Mouse (Mus musculus): ENCODE results near the gene Hbb-bt. TPM values are rescaled to one million over a fixed set of nuclear protein-coding genes. Genes with fewer than 3 reads are reported as not detected.
"Not testable (repeated sequence)": the region's sequence is repeated elsewhere in the genome, so short reads cannot be mapped to it uniquely, and the experiment has no call there.

The Hbb-bt gene
- polyA plus RNA-seq, 1 experiment from 2014 or later = 658 TPM

DNA sequence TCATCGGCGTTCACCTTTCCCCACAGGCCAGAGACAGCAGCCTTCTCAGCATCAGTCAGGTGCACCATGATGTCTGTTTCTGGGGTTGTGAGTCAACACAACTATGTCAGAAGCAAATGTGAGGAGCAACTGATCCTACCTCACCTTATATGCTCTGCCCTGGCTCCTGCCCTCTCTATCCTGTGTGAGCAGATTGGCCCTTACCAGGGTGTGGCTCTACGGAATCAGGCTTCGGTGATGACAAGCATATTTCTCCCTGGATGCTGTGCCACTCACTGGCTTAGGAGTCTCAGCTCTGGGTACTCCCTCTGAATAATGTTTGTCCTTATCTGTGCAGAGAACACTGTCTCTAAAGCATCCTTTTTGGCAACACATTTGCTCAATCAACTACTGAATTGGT lies 14.0 kb upstream of the Hbb-bt start, which contains the start of gene Hbb-bs:
Gene Hbb-bs, minus strand, starts transcription at position 289 of the 400 bp plus-strand sequence.
- H3K4me1 ChIP-seq (replicated peaks; ENCODE audit: control insufficient read depth, insufficient read depth, low read length) = no peaks in the 10 kb centered on the region
- no peaks in the 10 kb centered on the region for H3K27me3 ChIP-seq (ENCODE audit: control insufficient read depth, insufficient read depth, low read length)
- DNase-seq (ENCODE audit: low spot score) = no peak
- H3K9me3 ChIP-seq (ENCODE audit: control insufficient read depth, low read length) = no peaks in the 10 kb centered on the region
- WGBS = 98% methylated on average over 4 of the region's 4 CpGs
- H3K36me3 ChIP-seq (ENCODE audit: control insufficient read depth, insufficient read depth, low read length) = no peaks in the 10 kb centered on the region
- no peak within 1 kb of the TSS for H3K4me3 ChIP-seq (ENCODE audit: low read depth, low read length)
- H3K27ac ChIP-seq (ENCODE audit: low read depth, low read length) = no peak within 1 kb of the TSS
- ATAC-seq (ENCODE audit: low FRiP score) = no peak
- no peak within 1 kb of the TSS for H3K9ac ChIP-seq (ENCODE audit: low read depth, low read length)
- H3K4me2 ChIP-seq (replicated peaks; ENCODE audit: low read depth, low read length) = no peak within 1 kb of the TSS

DNA sequence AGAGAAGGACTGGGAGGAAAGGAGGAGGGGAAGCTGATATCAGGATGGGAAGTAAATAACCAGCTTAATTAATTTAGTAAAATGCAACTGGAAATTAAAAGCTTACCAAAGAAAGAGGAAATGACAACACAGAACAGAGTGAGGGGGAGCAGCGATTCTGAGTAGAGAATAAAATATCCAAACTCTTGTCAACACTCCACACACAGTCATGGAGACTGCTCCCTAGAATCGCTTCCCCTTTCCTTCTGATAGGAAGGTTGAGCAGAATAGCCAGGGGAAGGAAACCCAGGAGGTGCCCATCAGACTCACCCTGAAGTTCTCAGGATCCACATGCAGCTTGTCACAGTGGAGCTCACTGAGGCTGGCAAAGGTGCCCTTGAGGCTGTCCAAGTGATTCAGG lies 13.3 kb upstream of the Hbb-bt start:
- H3K9ac ChIP-seq (ENCODE audit: low read depth, low read length); H3K27me3 ChIP-seq (ENCODE audit: control insufficient read depth, insufficient read depth, low read length); H3K27ac ChIP-seq (ENCODE audit: low read depth, low read length); H3K36me3 ChIP-seq (ENCODE audit: control insufficient read depth, insufficient read depth, low read length); H3K4me3 ChIP-seq (ENCODE audit: low read depth, low read length); H3K9me3 ChIP-seq (ENCODE audit: control insufficient read depth, low read length); H3K4me2 ChIP-seq (replicated peaks; ENCODE audit: low read depth, low read length); H3K4me1 ChIP-seq (replicated peaks; ENCODE audit: control insufficient read depth, insufficient read depth, low read length); DNase-seq (ENCODE audit: low spot score); ATAC-seq (ENCODE audit: low FRiP score): not testable (repeated sequence)
- no CpG with 5 or more reads among the region's 2 CpGs for WGBS

GRCm38 (mm10) chr7:103826255-103826887 lies 12.6 kb upstream of the Hbb-bt start:
- H3K27ac ChIP-seq (ENCODE audit: low read depth, low read length) = no peak overlapping the region
- no peak overlapping the region for H3K4me3 ChIP-seq (ENCODE audit: low read depth, low read length)
- 68% methylated on average over 3 of the region's 3 CpGs for WGBS
- H3K9ac ChIP-seq (ENCODE audit: low read depth, low read length) = no peak overlapping the region
- no peaks in the 10 kb centered on the region for H3K4me1 ChIP-seq (replicated peaks; ENCODE audit: control insufficient read depth, insufficient read depth, low read length)
- H3K9me3 ChIP-seq (ENCODE audit: control insufficient read depth, low read length) = no peaks in the 10 kb centered on the region
- no peaks in the 10 kb centered on the region for H3K27me3 ChIP-seq (ENCODE audit: control insufficient read depth, insufficient read depth, low read length)
- H3K36me3 ChIP-seq (ENCODE audit: control insufficient read depth, insufficient read depth, low read length) = no peaks in the 10 kb centered on the region
- DNase-seq (ENCODE audit: low spot score) (no peak), ATAC-seq (ENCODE audit: low FRiP score) (no peak)
- H3K4me2 ChIP-seq (replicated peaks; ENCODE audit: low read depth, low read length) = no peak overlapping the region

- no peaks in the 10 kb centered on the region for H3K4me1 ChIP-seq (replicated peaks; ENCODE audit: control insufficient read depth, insufficient read depth, low read length)
- H3K36me3 ChIP-seq (ENCODE audit: control insufficient read depth, insufficient read depth, low read length) = no peaks in the 10 kb centered on the region
- 92% methylated on average over 3 of the region's 3 CpGs for WGBS
- no peak overlapping the region for H3K4me2 ChIP-seq (replicated peaks; ENCODE audit: low read depth, low read length)
- no peaks in the 10 kb centered on the region for H3K9me3 ChIP-seq (ENCODE audit: control insufficient read depth, low read length)
- no peak overlapping the region for H3K27ac ChIP-seq (ENCODE audit: low read depth, low read length)
- no peak for DNase-seq (ENCODE audit: low spot score)
- H3K9ac ChIP-seq (ENCODE audit: low read depth, low read length) = no peak overlapping the region
- no peak for ATAC-seq (ENCODE audit: low FRiP score)
- no peaks in the 10 kb centered on the region for H3K27me3 ChIP-seq (ENCODE audit: control insufficient read depth, insufficient read depth, low read length)
- no peak overlapping the region for H3K4me3 ChIP-seq (ENCODE audit: low read depth, low read length)
Measured at GRCm38 (mm10) chr7:103825536-103826254, 11.9 kb upstream of the Hbb-bt start.

DNA sequence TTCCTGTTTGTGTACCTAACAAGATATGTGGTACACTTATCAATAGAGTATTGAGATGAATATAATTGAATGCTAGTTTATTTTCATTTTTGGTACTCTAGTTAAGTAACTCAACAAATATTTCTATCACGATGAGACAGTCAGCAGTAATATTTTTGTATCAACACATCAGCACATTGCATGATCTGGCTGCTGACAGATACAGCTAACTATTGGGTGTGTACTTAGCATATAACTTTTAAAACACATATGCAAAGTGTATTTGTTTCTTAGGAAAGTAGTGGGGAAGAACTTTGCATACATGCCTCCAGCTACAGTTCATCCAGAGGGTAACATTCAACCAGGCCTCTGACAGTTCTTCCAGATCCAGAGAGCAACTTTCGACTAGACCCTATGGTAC lies 10.8 kb upstream of the Hbb-bt start:
- Histone ChIP-seq H3K4me2 (replicated peaks; ENCODE audit: low read depth, low read length) (no peak overlapping the region), H3K4me1 (replicated peaks; ENCODE audit: control insufficient read depth, insufficient read depth, low read length) (no peaks in the 10 kb centered on the region), H3K9me3 (ENCODE audit: control insufficient read depth, low read length) (no peaks in the 10 kb centered on the region), H3K4me3 (ENCODE audit: low read depth, low read length) (no peak overlapping the region), H3K27me3 (ENCODE audit: control insufficient read depth, insufficient read depth, low read length) (no peaks in the 10 kb centered on the region), H3K36me3 (ENCODE audit: control insufficient read depth, insufficient read depth, low read length) (no peaks in the 10 kb centered on the region), H3K27ac (ENCODE audit: low read depth, low read length) (no peak overlapping the region), H3K9ac (ENCODE audit: low read depth, low read length) (no peak overlapping the region)
- no peak for ATAC-seq (ENCODE audit: low FRiP score)
- 91% methylated on average over 2 of the region's 2 CpGs for WGBS
- DNase-seq (ENCODE audit: low spot score) = no peak

DNA sequence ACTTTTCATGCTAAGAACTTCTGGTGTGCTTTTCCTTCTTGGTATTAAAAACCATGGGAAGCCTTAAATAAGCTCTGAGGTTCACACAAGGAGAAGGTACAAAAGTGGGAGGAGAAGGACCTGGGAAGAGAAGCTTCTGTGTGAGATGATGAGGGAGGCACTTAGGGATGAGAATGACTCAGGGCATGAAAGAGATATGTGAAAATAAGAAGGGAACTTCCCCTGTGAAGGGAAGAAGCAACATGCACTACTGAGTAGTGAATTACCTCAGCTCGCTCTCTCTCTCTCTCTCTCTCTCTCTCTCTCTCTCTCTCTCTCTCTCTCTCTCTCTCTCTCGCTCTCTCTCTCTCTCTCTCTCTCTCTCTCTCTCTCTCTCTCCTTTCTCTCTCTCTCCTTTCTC lies 1.3 kb upstream of the Hbb-bt start:
- WGBS = 100% methylated on average over 1 of the region's 2 CpGs
- H3K36me3 ChIP-seq (ENCODE audit: control insufficient read depth, insufficient read depth, low read length); H3K27me3 ChIP-seq (ENCODE audit: control insufficient read depth, insufficient read depth, low read length); H3K4me3 ChIP-seq (ENCODE audit: low read depth, low read length); H3K9ac ChIP-seq (ENCODE audit: low read depth, low read length); DNase-seq (ENCODE audit: low spot score); H3K4me2 ChIP-seq (replicated peaks; ENCODE audit: low read depth, low read length); H3K27ac ChIP-seq (ENCODE audit: low read depth, low read length); H3K4me1 ChIP-seq (replicated peaks; ENCODE audit: control insufficient read depth, insufficient read depth, low read length); ATAC-seq (ENCODE audit: low FRiP score); H3K9me3 ChIP-seq (ENCODE audit: control insufficient read depth, low read length): not testable (repeated sequence)

DNA sequence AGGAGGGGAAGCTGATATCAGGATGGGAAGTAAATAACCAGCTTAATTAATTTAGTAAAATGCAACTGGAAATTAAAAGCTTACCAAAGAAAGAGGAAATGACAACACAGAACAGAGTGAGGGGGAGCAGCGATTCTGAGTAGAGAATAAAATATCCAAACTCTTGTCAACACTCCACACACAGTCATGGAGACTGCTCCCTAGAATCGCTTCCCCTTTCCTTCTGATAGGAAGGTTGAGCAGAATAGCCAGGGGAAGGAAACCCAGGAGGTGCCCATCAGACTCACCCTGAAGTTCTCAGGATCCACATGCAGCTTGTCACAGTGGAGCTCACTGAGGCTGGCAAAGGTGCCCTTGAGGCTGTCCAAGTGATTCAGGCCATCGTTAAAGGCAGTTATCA lies 644 bp downstream of the Hbb-bt start:
- not testable (repeated sequence) for H3K4me3 ChIP-seq (ENCODE audit: low read depth, low read length); DNase-seq (ENCODE audit: low spot score); H3K36me3 ChIP-seq (ENCODE audit: control insufficient read depth, insufficient read depth, low read length); H3K4me1 ChIP-seq (replicated peaks; ENCODE audit: control insufficient read depth, insufficient read depth, low read length); H3K27me3 ChIP-seq (ENCODE audit: control insufficient read depth, insufficient read depth, low read length); H3K9me3 ChIP-seq (ENCODE audit: control insufficient read depth, low read length); ATAC-seq (ENCODE audit: low FRiP score); H3K27ac ChIP-seq (ENCODE audit: low read depth, low read length); H3K9ac ChIP-seq (ENCODE audit: low read depth, low read length); H3K4me2 ChIP-seq (replicated peaks; ENCODE audit: low read depth, low read length)
- no CpG with 5 or more reads among the region's 3 CpGs for WGBS

DNA sequence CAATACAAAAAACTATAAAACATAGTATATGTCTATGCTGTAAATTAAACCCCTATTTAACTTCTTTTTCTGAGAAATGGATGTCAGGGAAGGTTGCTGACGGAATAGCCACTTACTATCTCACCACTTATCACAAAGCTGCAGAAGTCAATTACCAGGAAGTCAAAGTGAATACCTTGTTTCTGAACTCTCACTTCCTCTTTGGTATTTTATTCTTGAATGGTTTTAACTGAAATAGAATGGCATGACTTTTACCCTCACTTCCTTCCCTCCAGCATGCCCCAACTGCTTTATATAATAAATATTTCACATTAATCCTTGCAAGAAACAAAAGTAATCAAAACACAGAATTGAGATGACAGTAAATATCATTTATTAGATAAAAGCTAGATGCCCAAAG lies 1.6 kb downstream of the Hbb-bt start:
- ATAC-seq (ENCODE audit: low FRiP score) (no peak), DNase-seq (ENCODE audit: low spot score) (no peak)
- no peak overlapping the region for H3K27ac ChIP-seq (ENCODE audit: low read depth, low read length)
- no peak overlapping the region for H3K4me2 ChIP-seq (replicated peaks; ENCODE audit: low read depth, low read length)
- no peaks in the 10 kb centered on the region for H3K27me3 ChIP-seq (ENCODE audit: control insufficient read depth, insufficient read depth, low read length)
- no peaks in the 10 kb centered on the region for H3K36me3 ChIP-seq (ENCODE audit: control insufficient read depth, insufficient read depth, low read length)
- no peak overlapping the region for H3K4me3 ChIP-seq (ENCODE audit: low read depth, low read length)
- no peaks in the 10 kb centered on the region for H3K4me1 ChIP-seq (replicated peaks; ENCODE audit: control insufficient read depth, insufficient read depth, low read length)
- no peaks in the 10 kb centered on the region for H3K9me3 ChIP-seq (ENCODE audit: control insufficient read depth, low read length)
- no peak overlapping the region for H3K9ac ChIP-seq (ENCODE audit: low read depth, low read length)
- WGBS = 75% methylated on average over 1 of the region's 1 CpGs

DNA sequence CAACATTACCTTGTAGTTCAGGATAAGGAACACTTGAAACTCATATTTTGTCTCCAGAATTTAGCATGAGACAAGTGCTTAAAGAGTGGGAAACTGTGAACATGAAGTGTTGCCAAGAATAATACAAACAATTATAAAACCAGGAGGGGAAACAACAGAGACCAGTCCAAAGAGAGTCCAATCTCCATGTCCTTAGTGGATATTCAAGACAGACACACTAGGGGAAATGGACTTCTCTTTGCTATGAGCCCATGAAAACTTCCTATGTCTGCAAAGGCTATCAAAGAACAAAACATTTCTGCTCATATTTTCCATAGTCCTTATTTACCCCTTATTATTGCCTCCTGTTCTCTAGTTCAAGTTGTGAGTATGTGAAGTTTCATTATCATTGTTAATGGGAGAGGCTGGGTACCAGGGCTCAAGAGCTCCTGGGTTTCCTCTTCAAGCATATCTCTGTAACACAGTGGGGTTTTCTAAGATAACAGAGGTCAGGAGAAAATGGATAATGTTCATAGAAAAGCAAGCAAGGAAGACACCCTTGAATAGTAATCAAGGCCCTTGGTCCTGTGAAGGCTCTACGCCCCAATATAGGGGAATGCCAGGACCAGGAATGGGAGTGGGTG lies 2.5 kb downstream of the Hbb-bt start:
- H3K4me2 ChIP-seq (replicated peaks; ENCODE audit: low read depth, low read length) = no peak overlapping the region
- DNase-seq (ENCODE audit: low spot score) (no peak), ATAC-seq (ENCODE audit: low FRiP score) (no peak)
- H3K9ac ChIP-seq (ENCODE audit: low read depth, low read length) = no peak overlapping the region
- 87% methylated on average over 1 of the region's 1 CpGs for WGBS
- no peak overlapping the region for H3K4me3 ChIP-seq (ENCODE audit: low read depth, low read length)
- H3K4me1 ChIP-seq (replicated peaks; ENCODE audit: control insufficient read depth, insufficient read depth, low read length) = no peaks in the 10 kb centered on the region
- no peaks in the 10 kb centered on the region for H3K27me3 ChIP-seq (ENCODE audit: control insufficient read depth, insufficient read depth, low read length)
- no peak overlapping the region for H3K27ac ChIP-seq (ENCODE audit: low read depth, low read length)
- no peaks in the 10 kb centered on the region for H3K36me3 ChIP-seq (ENCODE audit: control insufficient read depth, insufficient read depth, low read length)
- no peaks in the 10 kb centered on the region for H3K9me3 ChIP-seq (ENCODE audit: control insufficient read depth, low read length)

Data from hindbrain, embryonic 11.5 days (tissue).